Mouse (Mus musculus) G1E (cell line): ENCODE data around the gene Gmfg. TPM values are rescaled to one million over a fixed set of nuclear protein-coding genes. Genes with fewer than 3 reads are reported as not detected.

Experiments
- ATAC-seq: 2 replicates; pipeline ENCODE4 v1.8.0; 2016; ENCODE audit warnings: mild to moderate bottlenecking; ENCODE audit not compliant: insufficient number of reproducible peaks, poor library complexity, low FRiP score, severe bottlenecking; ENCODE audit errors: extremely low read depth
- DNase-seq: peaks from one replicate; pipeline ENCODE4 v3.0.0; 2012; ENCODE audit warnings: low spot score
- H3K27me3 ChIP-seq: 2 replicates; pipeline ENCODE4 v1.6.1; 2012; ENCODE audit warnings: mild to moderate bottlenecking, low read length, inconsistent platforms; ENCODE audit not compliant: insufficient read depth
- H3K36me3 ChIP-seq: replicated peaks from 2 replicates; pipeline ENCODE3; 2012; ENCODE audit warnings: mild to moderate bottlenecking, inconsistent platforms
- H3K4me1 ChIP-seq: 2 replicates; pipeline ENCODE4 v1.6.1; 2012; ENCODE audit warnings: low read depth, low read length, inconsistent platforms, mixed read lengths; ENCODE audit not compliant: insufficient read depth
- H3K4me3 ChIP-seq: 2 replicates; pipeline ENCODE4 v1.5.1; 2012; ENCODE audit warnings: low read depth, mild to moderate bottlenecking, inconsistent platforms, low read length, moderate library complexity, mixed read lengths
- H3K9me3 ChIP-seq: replicated peaks from 2 replicates; pipeline ENCODE4 v1.6.1; 2012; ENCODE audit warnings: inconsistent platforms
- CTCF ChIP-seq: IDR thresholded peaks from 2 replicates; pipeline ENCODE4 v1.5.1; 2012; ENCODE audit warnings: low read depth, low read length, inconsistent platforms, mixed read lengths
- GATA1 ChIP-seq: IDR thresholded peaks from 2 replicates; pipeline ENCODE4 v1.6.1; 2012; ENCODE audit warnings: borderline replicate concordance, low read length, inconsistent platforms, mixed read lengths
- GATA2 ChIP-seq: IDR thresholded peaks from 2 replicates; pipeline ENCODE4 v1.6.1; 2012; ENCODE audit warnings: low read depth, low read length, inconsistent platforms, borderline replicate concordance
- POLR2AphosphoS5 ChIP-seq: IDR thresholded peaks from 2 replicates; pipeline ENCODE4 v1.6.1; 2012; ENCODE audit warnings: low read depth, low read length, inconsistent platforms; ENCODE audit not compliant: insufficient replicate concordance
- TAL1 ChIP-seq: conservative IDR thresholded peaks from 2 replicates; pipeline ENCODE4 v1.6.1; 2012; ENCODE audit warnings: low read depth, low read length, inconsistent platforms, mixed read lengths
- polyA plus RNA-seq: library from polyadenylated mRNA; stranded (reverse); fragments of >175 nt; gene quantifications from 2 replicates; pipeline ENCODE4 v1.2.3, GENCODE M21; 2012
- total RNA-seq, 2 experiments: library from RNA; stranded (forward) in 1 of 2; stranded (reverse) in 1 of 2; fragments of 200-1000 nt in 1 of 2; fragments of >200 nt in 1 of 2; fragmentation: Nextera tagmentation in 1 of 2; gene quantifications; 2 replicates each; pipeline ENCODE4 v1.2.3; 2014 to 2017

The Gmfg gene
- total and polyA plus RNA-seq, 3 experiments, result 8.4 to 249 (median 38.5) TPM

GRCm38 (mm10) chr7:28490410-28490809 lies 53.2 kb downstream of the Gmfg start:
- H3K4me1 ChIP-seq, result no peaks in the 10 kb centered on the region
- no peak for ATAC-seq
- peaks cover 24% of the 10 kb centered on the region for H3K27me3 ChIP-seq
- H3K36me3 ChIP-seq, result no peaks in the 10 kb centered on the region
- no peaks in the 10 kb centered on the region for H3K9me3 ChIP-seq
- TF ChIP-seq CTCF (no peak), GATA2 (no peak)
- no peak overlapping the region for H3K4me3 ChIP-seq
- no peak for DNase-seq

GRCm38 (mm10) chr7:28490903-28491302 lies 53.7 kb downstream of the Gmfg start:
- Histone ChIP-seq H3K9me3 (no peaks in the 10 kb centered on the region), H3K27me3 (peaks cover 27% of the 10 kb centered on the region), H3K4me3 (no peak overlapping the region), H3K4me1 (no peaks in the 10 kb centered on the region), H3K36me3 (no peaks in the 10 kb centered on the region)
- ATAC-seq (no peak), DNase-seq (no peak)
- TF ChIP-seq GATA1 (no peak), POLR2AphosphoS5 (no peak), CTCF (no peak), TAL1 (no peak), GATA2 (no peak)

DNA sequence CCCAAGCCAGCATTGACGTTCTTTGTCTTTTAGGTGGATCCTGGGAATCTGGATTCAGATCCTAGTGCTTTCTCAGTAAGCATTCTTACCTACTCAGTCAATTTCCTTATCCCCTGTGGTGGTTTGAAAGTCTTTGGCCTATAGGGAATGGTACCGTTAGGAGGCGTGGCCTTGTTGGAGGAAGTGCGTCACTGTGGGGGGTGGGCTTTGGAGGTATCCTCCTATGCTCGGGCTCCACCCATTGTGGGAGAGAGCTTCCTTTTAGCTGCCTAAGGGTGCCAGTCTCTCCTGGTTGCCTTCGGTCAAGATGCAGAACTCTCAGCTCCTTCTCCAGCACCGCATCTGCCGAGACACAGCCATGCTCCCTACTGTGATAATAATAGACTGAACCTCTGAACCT lies 55.1 kb downstream of the Gmfg start:
- H3K9me3 ChIP-seq, result no peaks in the 10 kb centered on the region
- DNase-seq (no peak), ATAC-seq (no peak)
- TF ChIP-seq GATA1, result no peak
- no peak for TF ChIP-seq POLR2AphosphoS5
- TF ChIP-seq CTCF, result no peak
- no peak for TF ChIP-seq GATA2
- no peak for TF ChIP-seq TAL1
- H3K4me1 ChIP-seq, result no peaks in the 10 kb centered on the region
- H3K4me3 ChIP-seq, result no peak overlapping the region
- H3K27me3 ChIP-seq, result peaks cover 22% of the 10 kb centered on the region
- no peaks in the 10 kb centered on the region for H3K36me3 ChIP-seq

- Histone ChIP-seq H3K36me3 (no peaks in the 10 kb centered on the region), H3K4me3 (no peak overlapping the region), H3K9me3 (no peaks in the 10 kb centered on the region), H3K4me1 (no peaks in the 10 kb centered on the region), H3K27me3 (peaks cover 7% of the 10 kb centered on the region)
- DNase-seq (no peak), ATAC-seq (no peak)
- TF ChIP-seq GATA2 (no peak), TAL1 (no peak), POLR2AphosphoS5 (no peak), CTCF (no peak), GATA1 (no peak)
These were observed 58.2 kb downstream of the Gmfg start for GRCm38 (mm10) chr7:28495426-28495825.

Other genes starting within 250 kb of the Gmfg start
- 18.0 and 23.5 TPM in 2 replicates for gene Eid2, start 169.6 kb upstream of the Gmfg start, total RNA-seq (2014; fragmentation: Nextera tagmentation)
- gene Eid2, start 169.6 kb upstream of the Gmfg start, total RNA-seq (2017), result 23.5 and 25.1 TPM in 2 replicates
- gene Eid2, start 169.6 kb upstream of the Gmfg start, polyA plus RNA-seq, result 51.7 and 73.7 TPM in 2 replicates
- gene Eid2b, start 159.7 kb upstream of the Gmfg start, total RNA-seq (2014; fragmentation: Nextera tagmentation), result 7.3 and 8.9 TPM in 2 replicates
- gene Eid2b, start 159.7 kb upstream of the Gmfg start, total RNA-seq (2017), result 5.4 and 6.3 TPM in 2 replicates
- 17.6 and 20.9 TPM in 2 replicates for gene Eid2b, start 159.7 kb upstream of the Gmfg start, polyA plus RNA-seq
- not detected in 2 replicates for gene Selenov, start 146.3 kb upstream of the Gmfg start, total RNA-seq (2014; fragmentation: Nextera tagmentation)
- 0.12 TPM in 1 of 2 replicates, not detected in the other for gene Selenov, start 146.3 kb upstream of the Gmfg start, total RNA-seq (2017)
- gene Selenov, start 146.3 kb upstream of the Gmfg start, polyA plus RNA-seq, result not detected in 2 replicates
- gene Dll3, start 135.2 kb upstream of the Gmfg start, total RNA-seq (2014; fragmentation: Nextera tagmentation), result 1.2 TPM in 1 of 2 replicates, not detected in the other
- gene Dll3, start 135.2 kb upstream of the Gmfg start, total RNA-seq (2017), result 0.49 TPM in 1 of 2 replicates, not detected in the other
- 0.23 and 0.25 TPM in 2 replicates for gene Dll3, start 135.2 kb upstream of the Gmfg start, polyA plus RNA-seq
- gene Timm50, start 125.4 kb upstream of the Gmfg start, total RNA-seq (2014; fragmentation: Nextera tagmentation), result 107 and 113 TPM in 2 replicates
- gene Timm50, start 125.4 kb upstream of the Gmfg start, total RNA-seq (2017), result 58.3 and 73.9 TPM in 2 replicates
- gene Timm50, start 125.4 kb upstream of the Gmfg start, polyA plus RNA-seq, result 184 and 298 TPM in 2 replicates
- gene Supt5, start 98.7 kb upstream of the Gmfg start, total RNA-seq (2014; fragmentation: Nextera tagmentation), result 80.5 and 97.7 TPM in 2 replicates
- gene Supt5, start 98.7 kb upstream of the Gmfg start, total RNA-seq (2017), result 54.7 and 65.6 TPM in 2 replicates
- gene Supt5, start 98.7 kb upstream of the Gmfg start, polyA plus RNA-seq, result 123 and 148 TPM in 2 replicates
- 848 and 905 TPM in 2 replicates for gene Rps16, start 86.8 kb upstream of the Gmfg start, total RNA-seq (2014; fragmentation: Nextera tagmentation)
- 900 and 1,212 TPM in 2 replicates for gene Rps16, start 86.8 kb upstream of the Gmfg start, total RNA-seq (2017)
- gene Rps16, start 86.8 kb upstream of the Gmfg start, polyA plus RNA-seq, result 1,941 and 2,248 TPM in 2 replicates
- gene Plekhg2, start 64.8 kb upstream of the Gmfg start, total RNA-seq (2014; fragmentation: Nextera tagmentation), result 2.9 and 5.2 TPM in 2 replicates
- gene Plekhg2, start 64.8 kb upstream of the Gmfg start, total RNA-seq (2017), result 1.7 and 3.4 TPM in 2 replicates
- gene Plekhg2, start 64.8 kb upstream of the Gmfg start, polyA plus RNA-seq, result 8.0 and 8.2 TPM in 2 replicates
- gene Zfp36, start 57.2 kb upstream of the Gmfg start, total RNA-seq (2014; fragmentation: Nextera tagmentation), result 39.0 and 42.8 TPM in 2 replicates
- gene Zfp36, start 57.2 kb upstream of the Gmfg start, total RNA-seq (2017), result 20.4 and 21.3 TPM in 2 replicates
- gene Zfp36, start 57.2 kb upstream of the Gmfg start, polyA plus RNA-seq, result 25.5 and 28.3 TPM in 2 replicates
- gene Med29, start 44.7 kb upstream of the Gmfg start, total RNA-seq (2014; fragmentation: Nextera tagmentation), result 15.4 and 21.9 TPM in 2 replicates
- gene Med29, start 44.7 kb upstream of the Gmfg start, total RNA-seq (2017), result 17.7 and 21.0 TPM in 2 replicates
- 11.2 and 14.8 TPM in 2 replicates for gene Med29, start 44.7 kb upstream of the Gmfg start, polyA plus RNA-seq
- gene Paf1, start 44.5 kb upstream of the Gmfg start, total RNA-seq (2014; fragmentation: Nextera tagmentation), result 66.6 and 68.5 TPM in 2 replicates
- 69.1 and 96.2 TPM in 2 replicates for gene Paf1, start 44.5 kb upstream of the Gmfg start, total RNA-seq (2017)
- 103 and 170 TPM in 2 replicates for gene Paf1, start 44.5 kb upstream of the Gmfg start, polyA plus RNA-seq
- not detected in 2 replicates for gene Lrfn1, start 14.5 kb downstream of the Gmfg start, total RNA-seq (2014; fragmentation: Nextera tagmentation)
- gene Lrfn1, start 14.5 kb downstream of the Gmfg start, total RNA-seq (2017), result 0.11 TPM in 1 of 2 replicates, not detected in the other
- gene Lrfn1, start 14.5 kb downstream of the Gmfg start, polyA plus RNA-seq, result 0.02 and 0.03 TPM in 2 replicates
- not detected in 2 replicates for gene Ifnl2, start 73.0 kb downstream of the Gmfg start, total RNA-seq (2014; fragmentation: Nextera tagmentation)
- gene Ifnl2, start 73.0 kb downstream of the Gmfg start, total RNA-seq (2017), result 0.27 TPM in 1 of 2 replicates, not detected in the other
- not detected in 2 replicates for gene Ifnl2, start 73.0 kb downstream of the Gmfg start, polyA plus RNA-seq
- gene Ifnl3, start 85.4 kb downstream of the Gmfg start, total RNA-seq (2014; fragmentation: Nextera tagmentation), result not detected in 2 replicates
- not detected in 2 replicates for gene Ifnl3, start 85.4 kb downstream of the Gmfg start, total RNA-seq (2017)
- gene Ifnl3, start 85.4 kb downstream of the Gmfg start, polyA plus RNA-seq, result not detected in 2 replicates
- not detected in 2 replicates for gene Sycn, start 103.4 kb downstream of the Gmfg start, total RNA-seq (2014; fragmentation: Nextera tagmentation)
- gene Sycn, start 103.4 kb downstream of the Gmfg start, total RNA-seq (2017), result not detected in 2 replicates
- not detected in 2 replicates for gene Sycn, start 103.4 kb downstream of the Gmfg start, polyA plus RNA-seq
- not detected in 2 replicates for gene Nccrp1, start 109.8 kb downstream of the Gmfg start, total RNA-seq (2014; fragmentation: Nextera tagmentation)
- not detected in 2 replicates for gene Nccrp1, start 109.8 kb downstream of the Gmfg start, total RNA-seq (2017)
- 0.07 TPM in 1 of 2 replicates, not detected in the other for gene Nccrp1, start 109.8 kb downstream of the Gmfg start, polyA plus RNA-seq
- 62.7 and 75.9 TPM in 2 replicates for gene Samd4b, start 160.7 kb downstream of the Gmfg start, total RNA-seq (2014; fragmentation: Nextera tagmentation)
- gene Samd4b, start 160.7 kb downstream of the Gmfg start, total RNA-seq (2017), result 3.8 and 4.4 TPM in 2 replicates
- 88.8 and 104 TPM in 2 replicates for gene Samd4b, start 160.7 kb downstream of the Gmfg start, polyA plus RNA-seq
- gene Pak4, start 160.7 kb downstream of the Gmfg start, total RNA-seq (2014; fragmentation: Nextera tagmentation), result 13.2 and 16.0 TPM in 2 replicates
- 5.6 and 6.4 TPM in 2 replicates for gene Pak4, start 160.7 kb downstream of the Gmfg start, total RNA-seq (2017)
- 72.6 and 85.1 TPM in 2 replicates for gene Pak4, start 160.7 kb downstream of the Gmfg start, polyA plus RNA-seq
- not detected in 2 replicates for gene Acp7, start 193.9 kb downstream of the Gmfg start, total RNA-seq (2014; fragmentation: Nextera tagmentation)
- 0.11 TPM in 1 of 2 replicates, not detected in the other for gene Acp7, start 193.9 kb downstream of the Gmfg start, total RNA-seq (2017)
- not detected in 2 replicates for gene Acp7, start 193.9 kb downstream of the Gmfg start, polyA plus RNA-seq